Mouse (Mus musculus) embryonic facial prominence, embryonic 12.5 days (tissue): ENCODE results near the gene Mme. TPM values are rescaled to one million over a fixed set of nuclear protein-coding genes. Genes with fewer than 3 reads are reported as not detected.

ENCODE experiments used
- ATAC-seq: fragments of 200-750 bp; cut with Nextera tagmentation; 2 replicates; pipeline ENCODE4 v1.8.0; 2017; ENCODE audit not compliant: insufficient number of reproducible peaks, insufficient read depth, low FRiP score, low TSS enrichment
- H3K27ac ChIP-seq: fragments of 300-500 bp; sonication (generic); 2 replicates; pipeline ENCODE4 v1.5.1; 2016; ENCODE audit warnings: mild to moderate bottlenecking
- H3K27me3 ChIP-seq: fragments of 300-500 bp; sonication (generic); 2 replicates; pipeline ENCODE4 v1.6.1; 2016; ENCODE audit warnings: mild to moderate bottlenecking, moderate library complexity
- H3K36me3 ChIP-seq: fragments of 300-500 bp; sonication (generic); 2 replicates; pipeline ENCODE4 v1.6.1; 2016; ENCODE audit warnings: mild to moderate bottlenecking
- H3K4me1 ChIP-seq: fragments of 300-500 bp; sonication (generic); 2 replicates; pipeline ENCODE4 v1.6.1; 2016
- H3K4me2 ChIP-seq: fragments of 300-500 bp; sonication (generic); replicated peaks from 2 replicates; pipeline ENCODE4 v1.6.1; 2016; ENCODE audit warnings: mild to moderate bottlenecking, moderate library complexity
- H3K4me3 ChIP-seq: fragments of 300-500 bp; sonication (generic); 2 replicates; pipeline ENCODE4 v1.5.1; 2016; ENCODE audit warnings: mild to moderate bottlenecking
- H3K9ac ChIP-seq: fragments of 300-500 bp; sonication (generic); 2 replicates; pipeline ENCODE4 v1.6.1; 2016; ENCODE audit warnings: mild to moderate bottlenecking, moderate library complexity
- H3K9me3 ChIP-seq: fragments of 300-500 bp; sonication (generic); 2 replicates; pipeline ENCODE4 v1.6.1; 2016; ENCODE audit warnings: mild to moderate bottlenecking, moderate library complexity
- WGBS: fragments of 180-500 bp; shearing (Covaris S2); methylation state at CpG from one replicate; pipeline ENCODE4 v1.1.7; 2016; 5-methylcytosine and 5-hydroxymethylcytosine counted together
- polyA plus RNA-seq: library from polyadenylated mRNA; unstranded; fragments of >200 nt; fragmentation: Nextera tagmentation; extraction: Ambion mirVana; gene quantifications from 2 replicates; pipeline ENCODE4 v1.2.1, GENCODE M21; 2016

Gene Mme
- polyA plus RNA-seq, 1 experiment from 2014 or later, result 48.1 TPM

- Histone ChIP-seq H3K4me2 (no peak overlapping the region), H3K9ac (no peak overlapping the region), H3K36me3 (no peaks in the 10 kb centered on the region), H3K27me3 (no peaks in the 10 kb centered on the region), H3K9me3 (no peaks in the 10 kb centered on the region), H3K27ac (no peak overlapping the region), H3K4me3 (no peak overlapping the region), H3K4me1 (peaks cover 1% of the 10 kb centered on the region; the same call in 1 of the 2 replicates)
- ATAC-seq, result no peak
- WGBS, result 51% methylated on average over 1 of the region's 1 CpGs
These were observed 175.9 kb downstream of the Mme start for GRCm38 (mm10) chr3:63417284-63417683.

GRCm38 (mm10) chr3:63417758-63418157, 176.4 kb downstream of the Mme start:
- no peaks in the 10 kb centered on the region; the same call in 1 of the 2 replicates for H3K4me1 ChIP-seq
- H3K36me3 ChIP-seq, result no peaks in the 10 kb centered on the region
- no peak for ATAC-seq

GRCm38 (mm10) chr3:63423552-63423951, 182.2 kb downstream of the Mme start:
- Histone ChIP-seq H3K9ac (no peak overlapping the region), H3K4me1 (no peaks in the 10 kb centered on the region), H3K9me3 (no peaks in the 10 kb centered on the region), H3K36me3 (no peaks in the 10 kb centered on the region), H3K27ac (no peak overlapping the region), H3K27me3 (no peaks in the 10 kb centered on the region), H3K4me2 (no peak overlapping the region), H3K4me3 (no peak overlapping the region)
- no peak for ATAC-seq

More at GRCm38 (mm10) chr3:63417758-63418157, 176.4 kb downstream of the Mme start:
- no peaks in the 10 kb centered on the region for H3K27me3 ChIP-seq
- no peak overlapping the region for H3K4me3 ChIP-seq
- no peaks in the 10 kb centered on the region for H3K9me3 ChIP-seq
- H3K4me2 ChIP-seq, result no peak overlapping the region
- H3K9ac ChIP-seq, result no peak overlapping the region
- no peak overlapping the region for H3K27ac ChIP-seq

Other genes with a start within 250 kb of the Mme start
- not detected in 2 replicates for gene Gm34302, start 242.3 kb downstream of the Mme start, polyA plus RNA-seq